Mouse (Mus musculus) megakaryocyte-erythroid progenitor cell, adult 5-6 weeks (primary cell): ENCODE results near the gene Exoc2. TPM values are rescaled to one million over a fixed set of nuclear protein-coding genes. Genes with fewer than 3 reads are reported as not detected.

ENCODE experiments used
- ATAC-seq: replicated peaks from 2 replicates; pipeline ENCODE4 v1.8.0; 2016; ENCODE audit warnings: mild to moderate bottlenecking, inconsistent platforms; ENCODE audit not compliant: severe bottlenecking, poor library complexity, low FRiP score, low TSS enrichment
- total RNA-seq, 2 experiments: library from RNA; stranded (forward) in 1 of 2; stranded (reverse) in 1 of 2; fragments of 200-1000, 215-1000 nt in 1 of 2; fragments of >200 nt in 1 of 2; fragmentation: Nextera tagmentation in 1 of 2; gene quantifications; 2 replicates each; pipeline ENCODE4 v1.2.3; 2014 to 2017

The Exoc2 gene
- total RNA-seq (2014; fragmentation: Nextera tagmentation) (28.3 and 40.8 TPM in 2 replicates), total RNA-seq (2017) (24.5 and 49.4 TPM in 2 replicates)

DNA sequence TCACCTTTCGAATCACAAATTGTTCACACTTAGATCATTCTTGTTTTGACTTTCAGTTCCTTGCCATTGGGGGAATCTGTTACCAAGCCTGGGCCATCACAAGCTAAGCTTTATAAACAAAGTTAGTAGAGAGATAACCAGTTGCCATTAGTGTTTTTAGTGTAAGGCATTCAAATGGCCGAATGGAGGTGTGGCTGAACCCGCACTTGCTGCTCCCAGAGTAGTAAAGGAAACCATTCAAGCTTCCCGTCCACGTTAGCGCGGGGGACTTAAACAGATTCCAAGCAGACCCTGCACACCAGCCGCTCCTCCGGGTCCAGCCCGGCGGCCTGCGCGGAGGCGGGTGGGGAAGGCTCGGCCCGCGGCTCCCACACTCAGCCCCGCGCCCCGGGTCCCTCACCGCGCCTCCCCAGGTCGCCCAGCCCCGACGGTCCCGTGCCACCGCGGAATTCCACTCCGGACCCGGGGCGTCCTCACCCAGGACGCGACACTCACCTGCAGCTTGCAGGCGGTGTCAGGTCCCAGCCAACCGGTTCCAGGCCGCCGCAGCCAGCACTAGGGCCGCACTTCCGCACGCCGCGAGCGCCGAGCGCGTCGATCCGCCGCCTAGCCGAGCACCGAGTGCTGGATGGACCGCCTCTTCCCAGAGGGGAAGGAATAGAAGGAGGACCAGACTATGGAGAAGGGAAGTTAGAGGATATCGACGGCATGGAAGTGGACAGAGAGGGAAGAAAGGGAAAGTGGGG is at the start of gene Exoc2, which contains the start of gene Gm5447:
Gene Exoc2 (minus strand): TSS at position 593 of the 746 bp plus-strand sequence.
Gene Gm5447 (plus strand): TSS at position 704 of the 746 bp plus-strand sequence.
- ATAC-seq = peak; percentile 87

DNA sequence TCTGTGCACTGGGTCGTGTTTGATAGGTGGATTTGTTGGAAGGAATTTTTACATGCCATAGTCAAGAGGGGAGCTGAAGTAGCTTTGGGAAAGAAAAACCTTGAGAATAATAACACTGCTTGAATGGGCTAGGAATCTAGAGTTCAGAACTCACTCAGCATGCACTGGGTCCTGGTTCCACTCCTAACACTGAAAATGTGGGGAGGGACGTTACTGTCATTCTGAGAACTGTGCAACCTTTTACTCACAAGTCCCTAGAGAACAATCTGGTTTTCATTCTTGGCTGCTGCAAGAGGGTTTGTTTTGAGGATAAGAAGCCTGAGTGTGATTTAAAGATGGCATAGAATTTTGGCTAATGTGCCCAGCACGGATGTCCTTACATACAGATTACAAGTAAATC is 49.8 kb upstream of the Exoc2 start:
- no peak for ATAC-seq

DNA sequence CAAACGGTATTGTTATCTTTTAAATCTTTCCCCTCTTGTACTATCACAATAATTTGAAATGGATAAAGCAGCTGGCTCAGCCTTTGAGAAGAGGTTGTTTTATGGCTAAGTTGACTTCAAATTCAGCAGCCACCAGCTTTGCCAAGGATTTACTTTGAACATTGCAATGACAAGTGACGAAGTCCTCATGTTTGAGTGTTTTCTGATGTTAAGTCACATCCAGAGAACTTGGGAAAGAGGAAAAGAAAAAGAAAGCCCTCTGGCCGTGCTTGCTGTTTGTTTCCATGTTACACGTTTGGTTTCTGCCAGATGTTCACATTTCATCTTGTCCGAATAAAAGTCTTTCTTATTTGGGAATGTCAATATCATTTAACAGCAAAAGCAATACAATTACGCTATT is 48.0 kb upstream of the Exoc2 start:
- no peak for ATAC-seq

DNA sequence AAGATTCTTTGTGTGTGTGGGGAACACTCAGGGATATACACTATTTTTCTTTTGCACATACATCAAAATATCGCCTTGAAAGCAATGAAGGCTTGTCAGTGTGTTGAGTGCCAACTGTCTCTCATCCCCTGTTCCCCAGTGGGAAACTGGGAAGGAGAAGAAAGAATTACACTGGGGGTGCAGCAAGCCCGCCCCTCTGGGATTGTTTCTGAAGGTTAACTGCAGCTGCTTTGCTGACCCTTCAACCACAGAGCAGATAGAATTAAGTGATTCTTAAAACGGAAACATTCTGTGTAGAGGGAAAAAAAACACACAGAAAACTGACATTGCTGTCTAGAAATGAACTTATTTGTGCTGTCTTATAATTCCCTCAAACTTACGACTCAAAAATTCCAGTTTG is 47.6 kb upstream of the Exoc2 start:
- ATAC-seq = no peak

DNA sequence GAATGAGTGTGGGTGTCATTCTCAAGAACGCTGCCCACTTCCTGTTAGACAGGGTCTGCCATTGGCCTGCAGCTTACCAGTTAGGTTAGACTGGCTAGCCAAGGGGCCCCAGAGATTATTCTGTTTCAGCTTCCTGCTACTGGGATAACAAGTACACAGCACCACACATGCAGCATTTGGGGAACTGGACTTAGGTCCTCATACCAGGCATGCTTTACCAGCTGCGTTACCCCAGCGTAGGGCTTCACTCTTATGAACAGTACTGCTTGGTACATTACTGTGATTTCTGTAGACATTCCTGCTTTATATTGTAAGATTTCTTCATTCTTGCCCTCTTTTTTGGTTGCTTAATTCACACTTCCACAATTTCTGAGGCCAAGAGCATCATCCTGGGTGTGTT is 43.7 kb upstream of the Exoc2 start:
- ATAC-seq = no peak

DNA sequence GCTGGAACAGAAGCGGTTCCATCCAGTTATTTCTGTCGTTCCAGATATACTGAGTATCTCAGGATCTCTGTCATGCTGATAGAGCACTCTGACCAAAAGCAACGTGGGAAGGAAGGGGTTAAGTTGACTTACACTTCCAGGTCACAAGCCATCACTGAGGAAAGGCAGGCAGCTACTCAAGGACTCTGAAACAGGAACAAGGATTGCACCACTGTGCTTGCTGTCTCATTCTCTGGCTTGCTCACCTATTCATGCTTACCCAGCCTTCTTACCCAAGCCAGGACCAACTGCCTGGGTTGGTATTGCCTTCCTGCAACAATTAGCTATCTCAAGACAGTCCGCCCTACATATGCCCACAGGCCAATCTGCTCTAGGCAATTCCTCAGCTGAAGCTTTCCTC is 31.1 kb upstream of the Exoc2 start:
- no peak for ATAC-seq

DNA sequence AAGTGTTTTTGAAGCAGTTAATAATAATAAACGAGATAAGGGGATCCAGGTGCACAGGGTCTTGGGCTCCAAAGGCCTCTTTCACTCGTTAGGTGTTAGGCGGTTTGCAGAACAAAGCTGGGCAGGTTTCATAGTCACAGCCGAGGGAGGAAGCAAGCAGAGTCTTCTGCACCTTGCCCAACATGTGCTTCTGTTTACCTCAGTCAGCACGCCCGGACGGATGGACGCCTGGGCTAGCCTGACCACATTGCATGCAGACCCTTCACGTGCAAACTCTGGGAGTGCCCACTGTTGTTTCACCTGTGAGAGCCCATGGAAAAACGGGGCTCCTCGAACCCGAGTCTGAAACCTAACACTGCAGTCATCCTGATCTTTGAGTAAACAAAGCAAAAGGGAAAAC is 30.6 kb upstream of the Exoc2 start:
- ATAC-seq = no peak

DNA sequence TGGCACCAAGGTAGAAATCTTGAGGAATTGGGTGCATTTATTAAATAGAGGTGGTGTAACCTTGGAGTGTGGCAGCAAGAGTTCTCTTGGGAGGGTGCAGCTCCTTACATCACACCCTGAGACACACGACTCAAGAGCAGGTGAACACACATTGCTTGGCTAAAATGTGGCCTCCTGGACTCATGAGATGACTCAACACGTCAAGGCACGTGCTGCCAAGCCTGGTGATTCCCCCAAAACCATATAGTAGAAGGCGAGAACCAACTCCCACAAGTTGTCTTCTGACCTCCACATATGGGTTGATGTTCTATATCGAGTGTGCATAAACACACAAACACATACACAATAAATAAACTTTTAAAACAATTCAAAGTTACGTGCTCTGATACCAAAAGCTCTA is 25.9 kb upstream of the Exoc2 start:
- no peak for ATAC-seq

DNA sequence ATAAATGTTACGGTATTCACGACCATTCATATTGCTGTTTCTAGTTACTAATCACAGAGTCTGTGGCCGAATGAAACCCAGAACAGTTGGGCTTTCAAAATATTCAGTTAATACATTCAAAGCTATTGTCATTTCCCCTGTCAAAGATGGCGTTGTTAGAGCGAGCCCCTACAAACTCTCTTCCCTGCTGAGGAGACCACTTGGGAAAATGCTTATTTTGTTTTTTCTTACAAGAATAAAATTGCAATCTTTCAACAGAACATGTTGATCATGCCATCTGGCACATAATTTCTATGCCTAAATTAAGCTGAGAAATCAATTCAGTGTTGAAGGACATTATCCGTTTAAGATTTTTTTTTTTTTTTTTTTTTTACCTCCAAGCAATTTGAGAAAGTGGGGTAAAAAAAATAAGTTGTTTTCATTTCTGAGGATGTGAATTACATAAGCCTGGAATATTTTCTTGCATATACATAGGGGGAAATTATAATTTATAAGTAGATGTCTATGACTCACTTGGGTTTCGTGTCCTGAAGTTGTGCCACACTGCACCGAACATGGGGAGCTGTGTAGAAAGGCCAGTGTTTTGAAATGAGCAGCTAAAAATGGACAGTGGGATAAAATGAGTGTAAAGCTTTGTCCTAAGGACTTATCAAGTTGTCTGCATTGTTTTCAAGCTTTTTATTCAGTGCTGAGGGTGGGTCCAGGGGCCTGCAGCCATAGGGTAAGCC is 23.8 kb upstream of the Exoc2 start:
- no peak for ATAC-seq

DNA sequence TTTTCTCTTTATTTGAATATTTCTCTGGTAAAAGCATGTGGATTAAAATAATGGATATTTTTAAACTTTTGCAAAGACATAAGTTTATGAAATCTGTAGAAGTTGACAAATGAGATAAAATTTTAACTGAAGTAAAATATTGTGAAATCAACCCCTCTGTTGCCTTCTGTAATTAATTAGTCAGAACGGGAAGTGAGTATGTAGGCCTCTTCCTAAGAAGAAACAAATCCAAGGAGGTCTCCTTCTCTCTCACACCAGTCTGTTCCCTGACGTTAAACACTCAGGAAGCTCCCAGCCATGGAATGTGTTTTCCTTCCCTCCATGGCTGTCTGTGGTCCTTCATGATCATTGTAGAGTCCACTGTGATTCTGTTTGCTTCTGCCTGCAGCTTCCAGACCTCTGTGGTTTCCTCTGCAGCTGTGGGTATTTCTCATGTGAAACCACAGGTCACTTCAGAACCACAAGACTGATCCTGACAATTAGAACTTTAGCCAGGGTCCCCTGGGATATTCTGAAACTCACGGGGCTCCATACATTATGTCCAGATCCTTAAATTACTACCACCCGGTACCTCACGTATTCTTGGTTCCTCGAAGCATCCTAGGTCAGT is 20.5 kb upstream of the Exoc2 start:
- ATAC-seq = no peak

DNA sequence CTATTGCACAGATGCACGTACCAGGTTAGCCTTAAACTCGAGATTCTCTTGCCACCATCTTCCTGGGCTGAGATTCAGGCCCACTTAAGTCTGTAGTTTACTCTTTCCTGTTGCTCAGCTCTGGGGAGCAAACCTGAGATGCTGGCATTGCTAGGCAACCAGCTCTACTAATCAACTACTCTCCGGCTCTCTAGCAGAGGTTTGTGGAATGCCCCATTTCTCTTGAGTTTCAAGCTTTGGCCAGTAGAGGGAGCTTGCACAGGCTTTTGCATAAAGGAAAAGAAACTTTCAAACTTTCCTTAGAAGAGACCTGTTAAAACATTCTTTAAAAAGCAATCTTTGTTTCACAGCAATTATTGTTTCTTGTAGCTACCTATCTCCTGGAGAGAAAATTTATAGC is 19.9 kb upstream of the Exoc2 start:
- peak; percentile 78 for ATAC-seq

DNA sequence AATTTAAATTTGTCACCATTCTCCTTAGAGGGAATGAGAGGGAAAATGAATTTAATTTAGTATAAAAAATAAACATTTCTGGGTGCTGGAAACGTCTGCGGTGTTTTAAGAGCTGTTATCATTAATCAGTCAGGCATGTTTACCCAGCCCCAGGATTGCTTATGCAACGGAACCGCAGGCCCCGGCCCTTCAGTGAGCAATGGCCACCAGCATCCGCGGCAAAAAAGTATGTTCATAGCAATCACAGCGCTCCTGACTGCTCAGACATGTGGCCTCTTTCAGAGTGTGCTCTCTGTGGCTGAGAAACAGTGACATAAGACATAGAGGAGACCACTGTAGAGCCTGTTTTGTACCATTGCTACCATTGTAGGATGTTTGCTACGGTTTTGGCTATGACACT is 16.3 kb upstream of the Exoc2 start:
- ATAC-seq = no peak

DNA sequence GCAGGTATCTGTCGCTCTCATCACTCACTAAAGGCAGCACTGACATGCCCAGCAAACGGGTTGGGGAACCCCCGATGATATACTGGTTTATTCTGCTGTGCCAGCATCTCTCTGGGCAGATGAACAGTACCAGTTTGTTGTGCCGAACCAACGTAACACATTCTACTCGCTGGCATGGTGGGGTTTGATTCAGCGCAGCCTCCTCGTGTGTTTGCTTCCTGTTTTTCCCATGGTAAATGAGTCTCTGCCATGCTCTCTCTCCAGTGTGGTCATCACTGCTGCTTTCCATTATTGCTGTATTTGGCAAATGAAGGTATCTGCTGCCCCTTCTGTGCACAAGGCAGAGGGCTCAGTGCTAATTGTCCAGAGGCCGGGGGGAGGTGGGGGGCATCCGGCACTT is 15.8 kb upstream of the Exoc2 start:
- ATAC-seq = no peak

DNA sequence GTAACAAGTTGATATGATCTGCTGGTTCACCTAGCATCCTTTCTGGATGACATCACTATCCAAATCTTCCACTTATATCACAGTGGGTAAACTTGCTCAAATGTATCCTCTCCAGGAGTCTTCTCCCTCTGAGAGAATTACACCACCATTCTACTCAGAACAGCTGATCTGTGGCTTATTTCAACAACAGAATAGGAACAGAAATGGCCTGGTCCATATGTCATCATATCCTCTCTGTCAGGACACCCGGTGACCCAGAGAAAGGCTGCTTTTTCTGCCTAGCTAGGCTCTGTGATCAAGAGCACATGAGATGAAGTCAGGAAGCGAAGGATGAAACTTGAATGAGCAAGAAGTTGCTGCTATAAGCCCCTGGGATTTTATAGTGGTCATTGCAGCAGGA is 13.8 kb upstream of the Exoc2 start:
- no peak for ATAC-seq

DNA sequence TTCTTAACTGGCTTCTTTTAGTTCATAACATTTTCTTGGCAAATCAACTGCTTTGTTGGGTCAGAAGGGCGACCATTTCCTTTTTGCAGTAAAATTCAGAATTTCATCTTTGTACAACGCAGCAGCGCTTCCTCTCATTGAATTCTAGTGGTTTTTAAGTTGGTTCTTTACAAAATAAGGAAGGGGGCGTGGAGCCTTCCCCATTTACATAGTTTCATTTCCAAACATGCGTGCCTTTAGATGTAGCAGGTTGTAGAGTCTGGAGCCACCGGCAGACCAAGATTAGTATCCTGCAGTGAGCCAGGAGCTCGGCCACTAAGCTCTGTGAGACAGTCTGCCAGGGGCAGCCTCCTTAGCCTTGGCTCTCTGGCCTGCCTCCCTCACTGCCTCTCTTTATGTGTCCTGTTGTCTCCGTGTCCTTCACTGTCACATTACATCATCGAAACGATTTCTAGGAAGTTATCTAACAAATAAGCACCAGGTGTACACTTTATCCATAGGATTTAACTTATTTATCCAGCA is 13.1 kb upstream of the Exoc2 start:
- peak; percentile 48; the same call in 1 of the 2 replicates for ATAC-seq

DNA sequence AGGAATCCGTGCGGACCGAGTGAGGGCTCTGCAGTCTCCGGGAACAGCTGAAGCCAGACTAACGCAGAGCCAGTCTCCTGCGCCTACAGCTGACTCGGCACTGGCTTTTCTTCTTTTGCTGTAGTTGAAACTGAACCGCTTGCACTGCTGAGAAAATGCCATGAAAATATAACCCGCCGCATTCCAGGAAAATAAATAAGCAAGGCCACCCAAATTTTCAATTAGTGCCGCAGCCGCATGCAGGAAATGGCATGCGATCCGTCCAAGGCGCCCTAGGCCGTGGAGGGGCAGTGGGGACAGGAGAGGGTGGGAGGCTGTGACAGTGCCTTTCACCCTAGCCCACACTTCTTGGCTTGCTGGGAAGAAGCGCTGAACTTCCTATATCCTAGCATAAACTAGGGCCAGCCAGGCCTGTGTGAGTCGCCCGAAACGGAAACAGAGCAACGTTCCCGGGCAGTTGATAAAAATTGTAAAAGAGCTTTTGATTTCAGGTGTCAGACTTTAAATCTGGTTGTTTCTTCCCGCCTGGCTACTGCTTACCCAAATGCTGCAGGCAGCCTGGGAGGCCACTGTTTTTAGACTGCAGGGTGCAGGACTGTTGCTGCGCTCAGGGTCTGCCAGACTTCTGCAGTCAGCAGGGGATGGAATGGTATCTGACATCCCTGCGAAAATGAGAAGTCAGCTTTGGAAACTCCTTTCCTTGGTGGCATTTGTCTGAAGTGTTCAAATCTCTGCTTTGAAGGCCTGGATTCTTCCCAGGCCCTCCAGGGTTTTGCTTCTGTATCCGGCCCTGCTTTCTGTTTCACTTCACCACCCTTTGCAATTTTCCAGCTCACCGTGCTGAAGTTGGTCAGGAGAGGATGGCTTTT is 11.9 kb upstream of the Exoc2 start:
- peak; percentile 48 for ATAC-seq

DNA sequence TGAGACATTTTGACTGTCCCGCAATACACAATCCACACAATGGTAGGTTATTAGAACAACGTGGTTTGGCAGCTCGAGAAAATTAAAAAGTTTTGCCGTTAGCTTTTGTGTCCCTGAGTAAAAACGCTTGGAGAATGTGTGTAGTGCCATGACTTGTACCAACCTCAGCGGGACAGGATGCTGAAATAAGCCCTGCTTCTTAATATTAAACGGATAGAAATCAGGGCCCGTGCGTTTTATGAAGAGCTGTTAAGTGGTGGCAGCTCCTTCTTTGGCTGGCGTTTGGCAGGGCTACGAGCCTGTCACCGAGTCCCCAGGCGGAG is 11.3 kb upstream of the Exoc2 start:
- no peak for ATAC-seq

DNA sequence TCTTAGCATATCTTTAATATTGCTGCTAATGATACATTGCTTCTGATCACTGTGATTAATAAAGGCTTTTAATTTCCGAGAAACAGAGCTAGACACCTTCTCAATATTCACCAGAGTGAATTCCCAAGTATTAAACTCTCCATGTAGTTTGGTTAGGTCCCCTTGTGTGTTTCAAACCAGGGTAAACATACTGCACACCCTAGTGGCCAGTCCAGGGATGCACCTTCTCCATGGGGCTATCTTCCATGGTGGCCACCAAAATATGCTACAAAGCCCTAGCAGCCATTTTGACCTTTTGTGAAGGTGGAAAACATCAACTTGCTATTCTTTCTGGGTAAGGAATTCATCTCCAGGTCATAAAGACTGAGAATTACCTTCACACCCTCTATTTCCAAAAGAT is 7.8 kb upstream of the Exoc2 start:
- ATAC-seq = peak; percentile 97

DNA sequence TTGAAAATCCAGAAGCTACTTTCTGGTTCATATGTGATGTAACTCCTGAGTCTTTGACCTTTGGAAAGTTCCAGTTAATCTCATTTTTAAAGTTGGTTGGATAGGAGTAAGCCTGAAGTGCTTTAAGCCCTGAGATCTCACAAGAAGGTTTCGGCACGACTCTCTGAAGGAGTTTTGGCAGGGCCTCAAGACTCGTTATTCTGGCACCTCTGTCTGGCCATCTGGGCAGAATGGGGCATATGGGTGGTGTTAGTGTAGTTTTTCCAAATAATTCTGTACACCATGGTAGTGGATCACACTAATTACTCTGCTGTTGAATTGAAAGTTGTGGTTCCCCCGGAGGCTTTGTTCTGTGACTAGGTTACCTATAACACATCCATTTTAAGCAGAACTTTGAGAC is 4.3 kb upstream of the Exoc2 start:
- ATAC-seq = no peak
